Mouse (Mus musculus): ENCODE results near the gene Tnfsf14. TPM values are rescaled to one million over a fixed set of nuclear protein-coding genes. Genes with fewer than 3 reads are reported as not detected.

Tnfsf14 gene
- total and polyA plus RNA-seq, 3 experiments, result 10.6 to 15.4 (median 14.6) TPM

DNA sequence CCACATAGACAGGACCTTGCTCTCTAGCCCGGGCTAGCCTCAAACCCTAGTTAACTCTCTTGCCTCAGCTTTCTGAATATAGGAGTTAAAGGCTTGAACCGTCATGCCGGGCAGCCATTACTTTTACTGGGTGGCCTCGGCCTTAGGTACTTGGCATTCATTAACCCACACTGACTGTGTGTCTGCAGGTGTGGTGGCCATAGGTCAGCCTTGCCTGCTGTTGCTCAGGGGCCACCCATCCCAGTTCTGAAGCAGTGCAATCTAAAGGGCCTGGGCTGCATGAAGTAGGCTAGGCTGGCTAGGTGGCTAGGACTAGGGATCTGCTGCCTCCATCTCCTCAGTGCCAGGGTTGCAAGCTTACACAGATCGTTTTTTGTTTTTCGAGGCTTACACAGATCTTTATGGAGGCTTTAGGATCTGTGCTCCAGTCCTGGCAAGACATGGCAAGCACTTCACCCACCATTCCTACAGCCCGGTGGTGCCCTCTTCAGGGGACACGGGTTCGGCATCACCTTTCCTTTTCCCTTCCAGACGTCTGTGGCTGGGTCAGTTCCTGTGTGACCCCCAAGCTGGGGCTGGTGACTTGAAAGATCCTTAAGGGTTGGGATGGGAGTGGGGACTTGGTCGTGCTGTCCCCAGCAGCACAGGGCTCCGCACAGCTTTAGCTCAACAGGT lies 40.4 kb upstream of the Tnfsf14 start:
- Histone ChIP-seq H3K36me3 (replicated peaks in 1 of 2; ENCODE audit: control insufficient read depth in 1 of 2, insufficient read depth in 1 of 2, low read length in 1 of 2) (peaks cover 36 to 49% of the 10 kb centered on the region in 2 experiments), H3K27ac (ENCODE audit: insufficient read depth, low read depth) (no peak overlapping the region), H3K4me1 (ENCODE audit: control insufficient read depth in 1 of 2, insufficient read depth in 2 of 2) (peaks cover 3 to 18% of the 10 kb centered on the region in 2 experiments; a peak in 3 of 4 replicates), H3K9ac (ENCODE audit: insufficient read depth, low read depth) (no peak overlapping the region), H3K4me3 (replicated peaks in 1 of 3; ENCODE audit: low read depth in 2 of 3, low read length in 2 of 3, poor library complexity in 1 of 3) (no peak overlapping the region), H3K4me2 (ENCODE audit: insufficient read depth, low read depth, poor library complexity, severe bottlenecking) (no peak overlapping the region), H3K79me2 (replicated peaks; ENCODE audit: control insufficient read depth, extremely low read depth, insufficient read depth, poor library complexity, severe bottlenecking) (no peaks in the 10 kb centered on the region), H3K27me3 (replicated peaks) (no peaks in the 10 kb centered on the region), H3K9me3 (replicated peaks; ENCODE audit: low read length) (no peaks in the 10 kb centered on the region)
- dilution Hi-C loops (cut with MboI; ENCODE audit: extremely low pct_ligation_motif_present, extremely low pct_unique_long_range_greater_than_20kb, low sequenced_read_pairs) (no loop called here), in situ Hi-C loops (cut with MboI; ENCODE audit: low pct_ligation_motif_present, low pct_unique_long_range_greater_than_20kb, low sequenced_read_pairs) (no loop called here)
- TF ChIP-seq POLR2A (IDR thresholded peaks at IDR 0.05; ENCODE audit: low read depth, low read length) (no peak), MAX (IDR thresholded peaks at IDR 0.05; ENCODE audit: low read length) (no peak), USF1 (IDR thresholded peaks at IDR 0.05; ENCODE audit: low read depth, low read length) (no peak), POLR2AphosphoS2 (IDR thresholded peaks at IDR 0.05; ENCODE audit: low read depth, low read length) (no peak), CTCF (conservative IDR thresholded peaks at IDR 0.05 in 1 of 2, IDR thresholded peaks at IDR 0.05 in 1 of 2; ENCODE audit: low read depth in 2 of 2, low read length in 2 of 2) (peak in 1 of 2 experiments; percentile 19; a peak in 2 of 4 replicates), MEF2A (IDR thresholded peaks at IDR 0.05; ENCODE audit: borderline replicate concordance, low read depth, low read length) (no peak), CHD1 (IDR thresholded peaks at IDR 0.05; ENCODE audit: low read depth, low read length) (no peak), PAX5 (IDR thresholded peaks at IDR 0.05; ENCODE audit: low read length) (no peak)
- DNase-seq (ENCODE audit: extremely low read depth), result no peak

DNA sequence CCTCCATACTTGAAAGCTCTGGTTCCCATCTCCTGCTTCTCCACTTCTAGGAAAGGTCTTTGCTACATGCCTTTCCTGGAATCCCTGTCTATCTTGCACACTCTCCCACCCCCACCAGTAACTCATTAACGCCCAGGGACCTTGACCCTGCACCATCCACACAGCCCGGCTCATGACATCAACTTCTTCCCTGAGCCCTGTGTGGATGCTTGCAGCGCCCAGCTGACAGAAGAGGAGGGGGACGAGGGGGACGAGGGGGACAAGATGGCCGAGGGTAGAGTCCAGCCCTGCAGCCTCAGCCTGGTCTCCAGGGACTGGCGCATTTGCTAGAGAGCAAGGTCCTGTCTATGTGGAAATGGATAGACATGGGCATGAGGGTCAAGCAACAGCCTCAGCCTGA lies 39.1 kb upstream of the Tnfsf14 start:
- H3K9ac ChIP-seq (ENCODE audit: insufficient read depth, low read depth), result no peak overlapping the region
- DNase-seq (ENCODE audit: extremely low read depth), result no peak
- in situ Hi-C loops (cut with MboI; ENCODE audit: low pct_ligation_motif_present, low pct_unique_long_range_greater_than_20kb, low sequenced_read_pairs), result no loop called here
- H3K4me3 ChIP-seq (replicated peaks in 1 of 3; ENCODE audit: low read depth in 2 of 3, low read length in 2 of 3, poor library complexity in 1 of 3), result no peak overlapping the region
- H3K27me3 ChIP-seq (replicated peaks), result no peaks in the 10 kb centered on the region
- peaks cover 3 to 20% of the 10 kb centered on the region in 2 experiments; a peak in 3 of 4 replicates for H3K4me1 ChIP-seq (ENCODE audit: control insufficient read depth in 1 of 2, insufficient read depth in 2 of 2)
- H3K79me2 ChIP-seq (replicated peaks; ENCODE audit: control insufficient read depth, extremely low read depth, insufficient read depth, poor library complexity, severe bottlenecking), result no peaks in the 10 kb centered on the region
- peaks cover 36 to 46% of the 10 kb centered on the region in 2 experiments for H3K36me3 ChIP-seq (replicated peaks in 1 of 2; ENCODE audit: control insufficient read depth in 1 of 2, insufficient read depth in 1 of 2, low read length in 1 of 2)
- no peaks in the 10 kb centered on the region for H3K9me3 ChIP-seq (replicated peaks; ENCODE audit: low read length)
- dilution Hi-C loops (cut with MboI; ENCODE audit: extremely low pct_ligation_motif_present, extremely low pct_unique_long_range_greater_than_20kb, low sequenced_read_pairs), result no loop called here
- H3K4me2 ChIP-seq (ENCODE audit: insufficient read depth, low read depth, poor library complexity, severe bottlenecking), result no peak overlapping the region
- H3K27ac ChIP-seq (ENCODE audit: insufficient read depth, low read depth), result no peak overlapping the region
- no peak for TF ChIP-seq TBP (conservative IDR thresholded peaks at IDR 0.05; ENCODE audit: low read depth, low read length)
- TF ChIP-seq PAX5 (IDR thresholded peaks at IDR 0.05; ENCODE audit: low read length), result no peak
- TF ChIP-seq TCF12 (IDR thresholded peaks at IDR 0.05; ENCODE audit: low read depth, low read length), result no peak
- no peak for TF ChIP-seq RCOR1 (conservative IDR thresholded peaks at IDR 0.05; ENCODE audit: low read depth, low read length)
- TF ChIP-seq SMC3 (IDR thresholded peaks at IDR 0.05; ENCODE audit: low read depth, low read length), result no peak
- no peak for TF ChIP-seq USF2 (conservative IDR thresholded peaks at IDR 0.05; ENCODE audit: low read depth, low read length)
- TF ChIP-seq KAT2A (IDR thresholded peaks at IDR 0.05; ENCODE audit: insufficient replicate concordance, low read length), result no peak
- no peak for TF ChIP-seq CTCF (conservative IDR thresholded peaks at IDR 0.05 in 1 of 2, IDR thresholded peaks at IDR 0.05 in 1 of 2; ENCODE audit: low read depth in 2 of 2, low read length in 2 of 2)
- no peak for TF ChIP-seq MAZ (IDR thresholded peaks at IDR 0.05; ENCODE audit: low read depth, low read length)

Measured in CH12.LX (cell line).